Mouse (Mus musculus): ENCODE results near the gene Mphosph10.

DNA sequence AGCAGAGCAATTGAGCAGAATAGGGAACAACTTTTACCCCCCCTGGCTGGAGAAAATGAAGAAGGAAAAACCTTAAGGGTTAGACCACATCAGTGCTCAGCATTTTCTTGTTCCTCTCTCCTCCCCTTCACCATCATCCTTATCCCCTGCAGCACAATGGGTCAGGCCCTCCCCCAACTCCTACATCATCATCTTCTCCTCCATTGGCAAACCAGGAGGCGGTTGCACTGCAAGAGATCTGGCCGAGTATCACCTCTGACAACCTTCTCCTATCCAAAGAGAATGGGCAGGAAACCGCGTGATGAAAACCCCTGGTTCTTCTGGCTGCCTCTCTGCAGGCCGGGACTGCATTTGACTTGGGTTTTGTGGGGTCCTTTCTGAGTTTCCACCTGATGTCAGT, 35.4 kb downstream of the Mphosph10 start:
- TF ChIP-seq POLR2A (IDR thresholded peaks at IDR 0.05; ENCODE audit: insufficient read length, low read depth), result no peak
- no peak for TF ChIP-seq TCF3 (IDR thresholded peaks at IDR 0.05; ENCODE audit: insufficient read length, low read depth)
- TF ChIP-seq MYOG (IDR thresholded peaks at IDR 0.05; ENCODE audit: control insufficient read depth in 1 of 3, insufficient read depth in 1 of 3, insufficient read length in 2 of 3, low read depth in 2 of 3), result no peak
- TF ChIP-seq MYOD1 (IDR thresholded peaks at IDR 0.05; ENCODE audit: control insufficient read depth in 1 of 3, insufficient read length in 2 of 3, low read depth in 2 of 3), result no peak
- no peak for TF ChIP-seq E2F4 (IDR thresholded peaks at IDR 0.05; ENCODE audit: insufficient read depth)
- TF ChIP-seq CEBPB (IDR thresholded peaks at IDR 0.05; ENCODE audit: insufficient read depth, poor library complexity, severe bottlenecking), result no peak
- TF ChIP-seq MAX (IDR thresholded peaks at IDR 0.05; ENCODE audit: low read depth), result no peak
- TF ChIP-seq TCF12 (IDR thresholded peaks at IDR 0.05; ENCODE audit: insufficient read depth, poor library complexity, severe bottlenecking), result no peak
- TF ChIP-seq USF1 (IDR thresholded peaks at IDR 0.05; ENCODE audit: low read depth), result no peak
- no peak for TF ChIP-seq POLR2AphosphoS2 (IDR thresholded peaks at IDR 0.05; ENCODE audit: insufficient read length, low read depth)

All from myocyte (in vitro differentiated cells).